24 mouse cellular contexts compared by ENCODE assay signal in genomic region chr5:103807637-103808312, GRCm38 (mm10).
DNase-seq lines count a peak whose midpoint lies in the region; ATAC-seq lines count a peak whose summit lies in the region.
"Had no signal": no experiment of that assay in that cellular context is flagged by ENCODE, and none has a peak within 500 bp of the region (broad histone marks: within the 10 kb centered on the region; RNA-seq: fewer than 3 reads in every experiment).

No protein-coding gene starts in this region.

- peaks cover 39% of the 10 kb centered on the region for H3K4me1 ChIP-seq in heart, embryonic 12.5 days (replicated peaks)
- H3K4me1 ChIP-seq in kidney, embryonic 16.5 days (ENCODE audit: insufficient read depth, low read length) = peaks cover 31% of the 10 kb centered on the region
- peaks cover 8% of the 10 kb centered on the region for H3K4me1 ChIP-seq in intestine, embryonic 16.5 days (ENCODE audit: control insufficient read depth, insufficient read depth, low read length)
- H3K4me1 ChIP-seq in stomach, embryonic 16.5 days (ENCODE audit: control insufficient read depth, insufficient read depth, low read length) = 0 out of 2 replicates have a peak, but pooled peaks cover 3% of the 10 kb centered on the region

- no peak overlapping the region for H3K4me3 ChIP-seq in heart, embryonic 12.5 days
- no peak overlapping the region for H3K4me3 ChIP-seq in kidney, embryonic 16.5 days (ENCODE audit: low read length)
- H3K4me3 ChIP-seq in intestine, embryonic 16.5 days (ENCODE audit: low read length) = no peak overlapping the region
- no peak overlapping the region for H3K4me3 ChIP-seq in stomach, embryonic 16.5 days (replicated peaks; ENCODE audit: low read length)
- H3K4me3 ChIP-seq: embryonic facial prominence, embryonic 13.5 days; hindbrain, embryonic 15.5 days; limb, embryonic 15.5 days; neural tube, embryonic 15.5 days had no signal

- no peaks in the 10 kb centered on the region for H3K27me3 ChIP-seq in heart, embryonic 12.5 days (replicated peaks)
- H3K27me3 ChIP-seq in kidney, embryonic 16.5 days (ENCODE audit: insufficient read depth, low read length) = no peaks in the 10 kb centered on the region
- H3K27me3 ChIP-seq in intestine, embryonic 16.5 days (replicated peaks; ENCODE audit: control insufficient read depth, insufficient read depth, low read length) = no peaks in the 10 kb centered on the region
- H3K27me3 ChIP-seq in stomach, embryonic 16.5 days (ENCODE audit: control insufficient read depth, insufficient read depth, low read length) = no peaks in the 10 kb centered on the region
- H3K27me3 ChIP-seq: embryonic facial prominence, embryonic 13.5 days; hindbrain, embryonic 15.5 days; limb, embryonic 15.5 days; neural tube, embryonic 15.5 days had no signal

- DNase-seq in heart, adult 11 months = peak; percentile 91
- no peak for DNase-seq in kidney, postnatal 14 days
- DNase-seq in adrenal gland, postnatal 36 days = no peak
- DNase-seq: adrenal gland, postnatal 14 days; cerebellum, adult 11-12 months; cerebellum, postnatal 14 days; heart, postnatal 36 days; kidney, adult 8-10 months; liver, postnatal 0 days; right cerebral cortex, postnatal 4 days; thymus, adult 18-20 months; thymus, postnatal 4 days had no signal

- no peaks in the 10 kb centered on the region for H3K9me3 ChIP-seq in heart, embryonic 12.5 days (replicated peaks)
- H3K9me3 ChIP-seq in kidney, embryonic 16.5 days (ENCODE audit: low read length) = no peaks in the 10 kb centered on the region
- no peaks in the 10 kb centered on the region for H3K9me3 ChIP-seq in intestine, embryonic 16.5 days (ENCODE audit: control insufficient read depth, low read length)
- no peaks in the 10 kb centered on the region for H3K9me3 ChIP-seq in stomach, embryonic 16.5 days (replicated peaks; ENCODE audit: control insufficient read depth, low read length)
- H3K9me3 ChIP-seq: embryonic facial prominence, embryonic 13.5 days; G1E; hindbrain, embryonic 15.5 days; limb, embryonic 15.5 days; neural tube, embryonic 15.5 days had no signal

- no peak for ATAC-seq in heart, embryonic 12.5 days (ENCODE audit: insufficient number of reproducible peaks, low FRiP score)
- peak; percentile 49; the same call in 1 of the 2 replicates for ATAC-seq in kidney, embryonic 16.5 days (ENCODE audit: low FRiP score, low TSS enrichment)
- ATAC-seq in intestine, embryonic 16.5 days = peak; percentile 44
- ATAC-seq in stomach, embryonic 16.5 days (ENCODE audit: insufficient read depth, low FRiP score) = 0 out of 2 replicates have a peak, but pooled peaks have one; percentile 14
- no peak for ATAC-seq in megakaryocyte, adult 5-6 weeks (ENCODE audit: poor library complexity, severe bottlenecking)
- ATAC-seq: forebrain, embryonic 16.5 days; midbrain, embryonic 16.5 days had no signal

- peaks cover 4% of the 10 kb centered on the region for H3K36me3 ChIP-seq in heart, embryonic 12.5 days
- H3K36me3 ChIP-seq in kidney, embryonic 16.5 days (ENCODE audit: insufficient read depth, low read length) = no peaks in the 10 kb centered on the region
- no peaks in the 10 kb centered on the region for H3K36me3 ChIP-seq in intestine, embryonic 16.5 days (ENCODE audit: control insufficient read depth, insufficient read depth, low read length)
- no peaks in the 10 kb centered on the region for H3K36me3 ChIP-seq in stomach, embryonic 16.5 days (ENCODE audit: control insufficient read depth, insufficient read depth, low read length)
- H3K36me3 ChIP-seq: embryonic facial prominence, embryonic 13.5 days; hindbrain, embryonic 15.5 days; limb, embryonic 15.5 days; neural tube, embryonic 15.5 days had no signal

- no peak overlapping the region for H3K27ac ChIP-seq in heart, embryonic 12.5 days (ENCODE audit: poor library complexity, severe bottlenecking)
- no peak overlapping the region for H3K27ac ChIP-seq in kidney, embryonic 16.5 days (ENCODE audit: low read length)
- H3K27ac ChIP-seq in intestine, embryonic 16.5 days (ENCODE audit: low read length) = no peak overlapping the region
- H3K27ac ChIP-seq in stomach, embryonic 16.5 days (ENCODE audit: low read length) = peak overlapping the region; percentile 45; the same call in 1 of the 2 replicates
- H3K27ac ChIP-seq: hindbrain, embryonic 15.5 days; limb, embryonic 15.5 days; neural tube, embryonic 15.5 days had no signal

- H3K9ac ChIP-seq in heart, embryonic 12.5 days = no peak overlapping the region
- H3K9ac ChIP-seq in kidney, embryonic 16.5 days (replicated peaks; ENCODE audit: low read length) = no peak overlapping the region
- no peak overlapping the region for H3K9ac ChIP-seq in intestine, embryonic 16.5 days (ENCODE audit: low read depth, low read length)
- H3K9ac ChIP-seq in stomach, embryonic 16.5 days (ENCODE audit: low read length) = no peak overlapping the region
- H3K9ac ChIP-seq: embryonic facial prominence, embryonic 13.5 days; hindbrain, embryonic 15.5 days; limb, embryonic 15.5 days; liver, postnatal 0 days; neural tube, embryonic 15.5 days had no signal

- 45% methylated on average over 7 of the region's 7 CpGs for WGBS in heart, embryonic 12.5 days
- 41% methylated on average over 7 of the region's 7 CpGs for WGBS in kidney, embryonic 16.5 days
- 41% methylated on average over 7 of the region's 7 CpGs for WGBS in intestine, embryonic 16.5 days
- WGBS in stomach, embryonic 16.5 days = 54% methylated on average over 7 of the region's 7 CpGs

- H3K4me2 ChIP-seq in heart, embryonic 12.5 days = no peak overlapping the region
- H3K4me2 ChIP-seq in kidney, embryonic 16.5 days (replicated peaks; ENCODE audit: low read depth, low read length) = no peak overlapping the region
- H3K4me2 ChIP-seq in intestine, embryonic 16.5 days (ENCODE audit: low read depth, low read length) = no peak overlapping the region
- no peak overlapping the region for H3K4me2 ChIP-seq in stomach, embryonic 16.5 days (ENCODE audit: low read depth, low read length)
- H3K4me2 ChIP-seq: embryonic facial prominence, embryonic 13.5 days; hindbrain, embryonic 15.5 days; limb, embryonic 15.5 days; neural tube, embryonic 15.5 days had no signal

Comparison
In these comparisons a context has a peak if more than half of its experiments do, and no peak if none do; other contexts are left out.
1. ATAC-seq: peak in kidney, embryonic 16.5 days (single experiment), intestine, embryonic 16.5 days (single experiment) and stomach, embryonic 16.5 days (single experiment); none in heart, embryonic 12.5 days (single experiment) and megakaryocyte, adult 5-6 weeks (single experiment).